Mouse (Mus musculus) heart, postnatal 0 days (tissue): ENCODE results near the gene Ppp1r12b.

Experiments
- CTCF ChIP-seq: IDR thresholded peaks from 2 replicates; pipeline ENCODE4 v1.5.1; 2016; ENCODE audit warnings: antibody characterized with exemption, control low read depth, low read depth
- EP300 ChIP-seq: IDR thresholded peaks from 2 replicates; pipeline ENCODE4 v1.6.1; 2016; ENCODE audit warnings: antibody characterized with exemption, low read depth

DNA sequence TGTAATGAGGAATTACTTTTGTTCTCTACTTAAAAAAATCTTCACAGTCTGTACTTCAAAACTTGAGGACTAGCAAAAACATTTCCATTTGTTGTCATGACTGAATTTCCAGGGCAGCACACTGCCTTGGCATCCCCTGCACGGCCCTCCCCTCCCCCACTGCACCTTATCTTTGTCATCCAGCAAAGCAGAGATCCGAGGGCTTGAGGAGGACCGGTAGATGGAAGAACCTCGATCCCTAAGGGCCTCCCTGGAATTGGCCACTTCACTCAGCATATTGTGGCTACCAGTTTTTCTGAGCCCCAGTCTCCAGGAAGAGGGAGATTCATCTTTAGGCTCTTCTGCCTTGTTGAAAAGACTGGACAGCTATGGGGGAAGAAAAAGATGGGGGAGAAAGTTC is 79.9 kb downstream of the Ppp1r12b start:
- TF ChIP-seq CTCF (no peak), EP300 (no peak)
